Mouse (Mus musculus): ENCODE results near the gene Prom2. TPM values are rescaled to one million over a fixed set of nuclear protein-coding genes. Genes with fewer than 3 reads are reported as not detected.

The Prom2 gene
- not detected in 4 replicates for total RNA-seq (2023)

GRCm38 (mm10) chr2:127541185-127541584 is at the start of gene Prom2:
Prom2 (minus strand) TSS chr2:127541467.

GRCm38 (mm10) chr2:127586694-127587513 is 45.6 kb upstream of the Prom2 start, which contains the start of the genes Zfp661 and Mrps5:
Zfp661 (minus strand) TSS chr2:127587094.
Mrps5 (plus strand) TSS chr2:127587222.

GRCm38 (mm10) chr2:127522006-127522441 is 19.2 kb downstream of the Prom2 start, which contains the start of gene Kcnip3:
Kcnip3 (minus strand) TSS chr2:127522094.

Other genes starting within 250 kb of the Prom2 start
- 510 to 733 TPM (median 603 TPM) in 4 replicates for gene Dusp2, start 205.3 kb downstream of the Prom2 start, total RNA-seq (2023)
- 0.70 to 1.0 TPM (median 0.82 TPM) in 4 replicates for gene Astl, start 202.8 kb downstream of the Prom2 start, total RNA-seq (2023)
- gene Adra2b, start 178.3 kb downstream of the Prom2 start, total RNA-seq (2023) = 0.15 TPM in 2 of 4 replicates, not detected in the others
- gene Gpat2, start 116.3 kb downstream of the Prom2 start, total RNA-seq (2023) = 0.29 to 0.69 TPM (median 0.64 TPM) in 3 of 4 replicates, not detected in the other
- 9.5 to 16.4 TPM (median 11.3 TPM) in 4 replicates for gene Fahd2a, start 96.9 kb downstream of the Prom2 start, total RNA-seq (2023)
- not detected in 4 replicates for gene Kcnip3, start 19.4 kb downstream of the Prom2 start, total RNA-seq (2023)
- gene Zfp661, start 45.6 kb upstream of the Prom2 start, total RNA-seq (2023) = 4.1 to 5.7 TPM (median 4.9 TPM) in 4 replicates
- 74.3 to 98.2 TPM (median 82.5 TPM) in 4 replicates for gene Mrps5, start 45.8 kb upstream of the Prom2 start, total RNA-seq (2023)
- gene Mal, start 115.2 kb upstream of the Prom2 start, total RNA-seq (2023) = not detected in 4 replicates
- gene Mall, start 188.5 kb upstream of the Prom2 start, total RNA-seq (2023) = 0.44 to 0.85 TPM (median 0.57 TPM) in 3 of 4 replicates, not detected in the other
- 1.4 to 2.9 TPM (median 1.9 TPM) in 4 replicates for gene Nphp1, start 247.4 kb upstream of the Prom2 start, total RNA-seq (2023)